Mouse (Mus musculus) E14TG2a.4 (cell line): ENCODE results near the gene Itprid1.
A peak's percentile ranks its signal among the peaks of the same experiment; 100 is the strongest.

ENCODE experiments used
- CTCF ChIP-seq: conservative IDR thresholded peaks from 2 replicates; pipeline ENCODE4 v1.5.1; 2014; ENCODE audit warnings: low read length
- NANOG ChIP-seq: IDR thresholded peaks from 2 replicates; pipeline ENCODE4 v1.6.1; 2014; ENCODE audit warnings: borderline replicate concordance, low read length, mixed read lengths
- POU5F1 ChIP-seq: IDR thresholded peaks from 2 replicates; pipeline ENCODE4 v1.6.1; 2014; ENCODE audit warnings: low read length, borderline replicate concordance

- TF ChIP-seq CTCF, result peak; percentile 67
- TF ChIP-seq NANOG, result no peak
- TF ChIP-seq POU5F1, result no peak
Measured at GRCm38 (mm10) chr6:55803991-55804680, 32.6 kb upstream of the Itprid1 start.
